Mouse (Mus musculus): ENCODE measurements around the gene Ptprb.

The Ptprb gene

DNA sequence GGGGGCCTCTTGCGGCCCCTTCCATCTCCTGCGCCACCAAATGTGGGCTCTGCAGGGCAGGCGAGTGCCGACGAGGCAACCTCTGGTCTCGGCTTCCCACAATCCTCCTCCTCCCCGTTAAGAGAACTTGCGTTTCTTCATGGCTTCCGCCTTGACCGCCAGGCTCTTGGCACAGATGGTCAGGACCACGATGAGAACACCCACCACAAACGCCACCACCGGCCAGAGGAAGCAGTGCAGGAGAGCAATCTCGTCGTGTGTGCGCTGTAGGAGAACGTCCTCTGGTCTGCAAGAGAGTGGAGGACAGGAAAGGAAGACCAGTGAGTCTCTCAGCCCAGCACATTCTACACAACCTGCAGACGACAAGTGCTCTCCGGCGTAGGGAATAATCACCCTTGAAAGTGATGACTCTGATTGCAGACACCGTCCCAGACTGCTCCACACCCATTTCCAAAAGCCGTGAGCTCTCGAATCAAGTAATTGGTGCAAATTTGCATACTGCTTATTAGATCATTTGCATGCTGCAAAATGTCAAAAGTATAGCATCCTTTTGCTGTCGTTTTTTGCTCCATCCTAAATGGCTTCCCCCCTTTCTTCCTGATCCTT is 142.9 kb downstream of the Ptprb start:
- no peak for DNase-seq (ENCODE audit: low read depth, low spot score)

DNA sequence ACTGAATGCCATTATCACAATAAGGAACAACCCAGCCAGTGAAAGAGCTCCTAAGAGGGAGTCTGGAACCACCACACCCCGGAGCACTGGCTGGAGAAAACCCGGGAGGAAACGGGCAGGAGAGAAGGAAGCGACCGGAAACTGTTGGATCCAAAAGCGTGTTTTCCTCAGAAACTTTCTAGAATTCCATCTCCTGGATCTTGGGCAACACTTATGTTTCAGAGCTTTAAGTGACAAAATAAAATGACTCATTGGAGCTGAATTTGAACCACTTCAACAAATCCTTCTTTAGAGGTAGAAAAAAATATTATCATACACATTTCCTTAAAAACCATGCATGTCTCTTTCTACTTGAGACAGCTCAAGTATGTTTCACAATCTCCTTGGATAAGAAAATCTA is 145.7 kb downstream of the Ptprb start:
- DNase-seq (ENCODE audit: low read depth, low spot score) = no peak

DNA sequence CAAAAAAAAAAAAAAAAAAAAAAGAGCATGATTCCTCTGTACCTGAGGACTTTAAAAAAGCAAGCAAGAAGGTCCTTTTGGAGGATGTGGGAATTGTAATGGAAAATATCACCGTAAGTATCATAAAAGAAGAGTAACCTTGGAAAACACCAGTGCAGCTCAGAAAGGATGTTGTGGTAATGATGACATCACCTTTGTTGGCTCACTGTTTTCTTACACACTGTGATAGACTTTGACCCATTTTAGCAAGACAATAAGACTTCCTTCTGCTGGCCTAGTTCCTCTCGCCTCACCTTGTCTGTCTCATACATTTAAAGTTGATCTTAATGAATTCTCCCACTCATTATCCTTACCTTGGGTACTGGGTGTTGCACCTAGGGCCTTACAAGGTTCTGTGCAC is 147.2 kb downstream of the Ptprb start:
- no peak for DNase-seq (ENCODE audit: low read depth, low spot score)

GRCm38 (mm10) chr10:116424921-116425320 is 149.6 kb downstream of the Ptprb start:
- no peak for DNase-seq (ENCODE audit: low read depth, low spot score)

DNA sequence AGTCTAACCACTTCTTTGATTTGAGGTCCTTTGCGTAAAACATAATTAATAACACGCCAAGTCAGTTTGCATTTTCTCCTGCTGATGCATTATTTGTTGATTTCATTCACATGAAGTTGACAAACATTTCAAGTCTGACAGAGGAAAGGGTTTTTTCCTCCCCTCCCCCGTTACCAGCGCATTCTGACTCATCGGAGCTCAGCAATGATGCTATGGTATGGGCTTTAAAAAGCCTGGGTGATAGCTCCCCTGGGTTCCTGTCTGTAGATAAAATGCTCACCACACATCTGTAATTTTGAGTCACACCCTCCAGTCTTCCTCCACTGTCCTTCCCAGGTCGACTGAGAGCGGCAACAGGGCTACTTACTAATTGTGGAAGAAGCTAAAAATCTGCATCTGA is 150.9 kb downstream of the Ptprb start:
- no peak for DNase-seq (ENCODE audit: low read depth, low spot score)

GRCm38 (mm10) chr10:116428026-116428780 is 152.9 kb downstream of the Ptprb start:
- DNase-seq (ENCODE audit: low read depth, low spot score) = no peak

GRCm38 (mm10) chr10:116432421-116432820 is 157.1 kb downstream of the Ptprb start:
- no peak for DNase-seq (ENCODE audit: low read depth, low spot score)

GRCm38 (mm10) chr10:116435455-116435854 is 160.1 kb downstream of the Ptprb start:
- DNase-seq (ENCODE audit: low read depth, low spot score) = no peak

Measured in skeletal muscle tissue, adult 2 months (tissue).